Mouse (Mus musculus): ENCODE data around the gene Gm10197.

DNA sequence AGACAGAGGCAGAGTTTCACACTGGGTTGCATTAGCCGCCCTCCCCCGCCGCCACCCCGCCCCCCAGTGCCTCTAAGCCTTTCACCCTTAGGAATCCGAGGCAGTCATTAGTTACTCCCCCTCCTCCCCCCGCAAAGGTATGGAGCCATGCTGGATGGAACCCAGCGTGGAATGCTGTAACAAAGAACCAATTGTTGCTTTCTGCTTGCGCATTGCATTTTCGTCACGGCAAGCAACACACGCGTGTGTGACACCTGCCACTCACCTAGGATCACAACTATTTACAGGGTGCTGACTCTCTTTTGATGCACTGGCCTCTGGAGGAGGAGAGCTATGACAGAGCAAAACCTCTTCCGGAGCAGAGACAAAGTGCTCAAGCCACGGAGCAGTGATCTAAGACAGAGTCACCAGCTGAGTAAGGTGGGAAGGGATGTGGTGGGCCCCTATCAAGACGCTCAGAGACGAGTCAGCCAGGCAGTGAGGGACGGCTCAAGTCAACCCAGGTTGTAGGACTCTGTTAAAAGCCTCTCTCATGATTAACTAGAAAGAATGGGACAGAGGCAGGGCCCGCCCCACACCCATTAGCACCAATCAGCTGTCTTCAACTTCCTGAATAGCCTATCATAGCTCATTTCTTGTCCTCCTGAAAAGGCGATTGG is 49.5 kb upstream of the Gm10197 start:
- TF ChIP-seq POLR2A (IDR thresholded peaks at IDR 0.05; ENCODE audit: insufficient read length, low read depth), result peak; percentile 27
- TF ChIP-seq MYOG (IDR thresholded peaks at IDR 0.05; ENCODE audit: control insufficient read depth in 1 of 3, insufficient read depth in 1 of 3, insufficient read length in 2 of 3, low read depth in 2 of 3), result no peak
- no peak for TF ChIP-seq E2F4 (IDR thresholded peaks at IDR 0.05; ENCODE audit: insufficient read depth)
- no peak for TF ChIP-seq TCF12 (IDR thresholded peaks at IDR 0.05; ENCODE audit: insufficient read depth, poor library complexity, severe bottlenecking)
- TF ChIP-seq MAX (IDR thresholded peaks at IDR 0.05; ENCODE audit: low read depth), result no peak
- no peak for TF ChIP-seq REST (IDR thresholded peaks at IDR 0.05; ENCODE audit: insufficient read depth, insufficient read length)
- no peak for TF ChIP-seq SRF (IDR thresholded peaks at IDR 0.05; ENCODE audit: control insufficient read depth, insufficient read length, low read depth)
- no peak for TF ChIP-seq USF1 (IDR thresholded peaks at IDR 0.05; ENCODE audit: low read depth)
- TF ChIP-seq CEBPB (IDR thresholded peaks at IDR 0.05; ENCODE audit: insufficient read depth, poor library complexity, severe bottlenecking), result no peak
